Mouse (Mus musculus) lung, adult 2 months (tissue): ENCODE results near the gene Dhx57.

Experiments used
- CTCF ChIP-seq: fragments of 200-500 bp; IDR thresholded peaks from 2 replicates; pipeline ENCODE4 v1.5.1; 2011; ENCODE audit warnings: mild to moderate bottlenecking, low read length, control low read depth; ENCODE audit not compliant: insufficient read depth
- POLR2A ChIP-seq: fragments of 200-500 bp; IDR thresholded peaks from 2 replicates; pipeline ENCODE4 v1.6.1; 2011; ENCODE audit warnings: low read depth, mild to moderate bottlenecking, control low read depth, low read length, borderline replicate concordance; ENCODE audit errors: extremely low read depth

DNA sequence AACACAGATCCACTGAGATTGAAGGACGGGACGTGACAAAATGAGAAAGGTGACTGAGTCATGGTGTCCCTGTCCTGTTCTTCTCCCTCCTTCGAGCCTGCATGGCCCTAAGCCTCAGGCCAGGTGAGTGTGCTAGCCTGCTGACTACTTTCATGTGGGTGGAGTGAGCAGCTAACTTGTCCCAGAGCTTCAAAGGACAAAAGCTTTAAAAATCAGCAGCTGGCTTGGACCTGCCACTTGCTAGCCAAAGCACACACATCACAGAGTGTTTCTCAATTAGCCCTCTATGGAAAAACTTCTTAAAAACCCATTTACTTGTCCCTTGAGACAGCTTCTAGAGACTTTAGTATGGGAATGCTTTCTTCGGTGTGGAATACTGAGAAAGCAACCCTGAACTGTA, 22.1 kb upstream of the Dhx57 start:
- TF ChIP-seq POLR2A (no peak), CTCF (no peak)
